Mouse (Mus musculus): ENCODE data around the gene Olfr1402.

The Olfr1402 gene

GRCm38 (mm10) chr3:97421920-97422319, at the start of gene Olfr1402:
Gene Olfr1402, minus strand, starts transcription at chr3:97422020.
- in situ Hi-C loops (cut with MboI, MseI) = no loop called here

DNA sequence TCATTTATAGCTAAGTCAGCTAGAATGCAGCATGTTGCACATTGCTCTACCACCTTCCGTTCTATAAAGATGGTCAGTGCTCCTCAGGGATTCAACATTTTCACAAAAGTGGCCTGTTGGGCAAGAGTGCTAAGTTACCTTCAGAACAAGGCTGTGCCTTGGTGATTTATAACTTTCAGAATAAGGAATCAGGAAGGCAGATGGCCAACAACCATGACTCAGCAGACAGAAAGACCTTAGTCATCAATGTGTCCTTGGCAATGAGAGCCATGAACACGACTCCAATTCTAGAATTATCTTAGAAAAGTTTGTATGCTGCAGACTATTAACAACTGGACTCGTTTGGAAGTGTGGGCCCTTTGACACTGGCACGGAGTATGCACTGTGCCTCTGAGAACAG, 33.5 kb upstream of the Olfr1402 start:
- in situ Hi-C loops (cut with MboI, MseI) = no loop called here

DNA sequence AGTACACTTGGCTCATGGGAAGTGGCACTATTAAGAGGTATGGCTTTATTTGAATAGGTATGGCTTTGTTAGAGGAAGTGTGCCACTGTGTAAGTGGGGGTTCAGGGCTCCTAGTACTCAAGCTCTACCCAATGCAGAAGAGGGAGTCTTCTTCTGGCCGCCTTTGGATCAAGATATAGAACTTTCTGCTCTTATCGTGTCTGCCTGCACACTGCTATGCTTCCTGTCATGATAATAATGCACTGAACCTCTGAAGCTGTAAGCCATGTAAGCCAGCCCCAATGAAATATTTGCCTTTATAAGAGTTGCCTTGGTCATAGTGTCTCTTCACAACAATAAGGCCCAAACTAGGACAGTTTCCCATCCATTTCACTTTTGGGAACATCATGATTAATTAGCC, 16.8 kb upstream of the Olfr1402 start:
- in situ Hi-C loops (cut with MboI, MseI) = no loop called here

GRCm38 (mm10) chr3:97394289-97394688, 27.5 kb downstream of the Olfr1402 start:
- in situ Hi-C loops (cut with MboI, MseI) = no loop called here

GRCm38 (mm10) chr3:97393079-97393478, 28.7 kb downstream of the Olfr1402 start:
- in situ Hi-C loops (cut with MboI, MseI) = no loop called here

GRCm38 (mm10) chr3:97370382-97370781, 51.4 kb downstream of the Olfr1402 start:
- in situ Hi-C loops (cut with MboI, MseI) = no loop called here

DNA sequence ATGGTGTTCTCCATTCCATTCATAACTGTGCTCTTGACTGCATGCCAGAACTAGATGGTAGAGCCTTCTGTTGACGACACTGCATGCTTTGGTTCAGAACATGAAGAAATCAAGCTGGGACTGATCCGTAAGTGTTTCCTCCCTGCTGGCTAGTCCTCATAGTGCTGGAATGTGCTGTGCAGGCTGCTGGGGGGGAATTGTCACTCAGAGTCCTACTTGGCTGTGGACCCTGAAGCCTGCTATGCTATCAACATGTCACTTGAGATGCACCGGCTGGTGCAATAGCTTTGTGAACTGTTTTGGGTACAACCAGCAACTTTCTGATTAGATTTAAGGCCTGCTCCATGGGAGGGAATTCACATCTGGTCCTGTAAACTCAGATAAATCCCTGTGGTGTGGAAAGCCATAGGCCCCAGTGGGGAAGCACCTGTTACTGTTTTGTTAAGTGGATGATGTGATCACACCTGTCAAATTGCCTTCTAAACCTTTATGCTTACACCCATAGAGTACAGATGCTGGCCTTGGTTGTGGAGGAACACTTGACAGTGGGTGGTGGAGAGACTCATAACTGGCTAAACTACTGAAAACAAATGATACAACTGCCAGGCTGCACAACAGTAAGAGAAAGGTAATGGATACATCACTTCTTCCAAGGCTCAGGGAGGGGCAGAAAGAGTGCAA, 58.3 kb downstream of the Olfr1402 start:
- in situ Hi-C loops (cut with MboI, MseI) = no loop called here

- in situ Hi-C loops (cut with MboI, MseI) = no loop called here
Measured at GRCm38 (mm10) chr3:97358448-97358847, 63.4 kb downstream of the Olfr1402 start.
